Mouse (Mus musculus) liver, embryonic 15.5 days (tissue): ENCODE results near the gene Gramd2. TPM values are rescaled to one million over a fixed set of nuclear protein-coding genes. Genes with fewer than 3 reads are reported as not detected.

Experiments
- ATAC-seq: fragments of 200-750 bp; cut with Nextera tagmentation; 2 replicates; pipeline ENCODE4 v1.8.0; 2017; ENCODE audit warnings: moderate number of reproducible peaks, mild to moderate bottlenecking, moderate library complexity; ENCODE audit not compliant: insufficient read depth
- H3K27ac ChIP-seq: fragments of 300-500 bp; sonication (generic); replicated peaks from 2 replicates; pipeline ENCODE4 v1.5.1; 2015; ENCODE audit warnings: mild to moderate bottlenecking, inconsistent platforms
- H3K27me3 ChIP-seq: fragments of 300-500 bp; sonication (generic); 2 replicates; pipeline ENCODE4 v1.6.1; 2015; ENCODE audit warnings: mild to moderate bottlenecking, inconsistent platforms
- H3K36me3 ChIP-seq: fragments of 300-500 bp; sonication (generic); replicated peaks from 2 replicates; pipeline ENCODE4 v1.6.1; 2015; ENCODE audit warnings: moderate library complexity, mild to moderate bottlenecking, inconsistent platforms
- H3K4me1 ChIP-seq: fragments of 300-500 bp; sonication (generic); replicated peaks from 2 replicates; pipeline ENCODE4 v1.6.1; 2015; ENCODE audit warnings: inconsistent platforms
- H3K4me2 ChIP-seq: fragments of 300-500 bp; sonication (generic); 2 replicates; pipeline ENCODE4 v1.6.1; 2015; ENCODE audit warnings: moderate library complexity, mild to moderate bottlenecking, inconsistent platforms
- H3K4me3 ChIP-seq: fragments of 300-500 bp; sonication (generic); replicated peaks from 2 replicates; pipeline ENCODE4 v1.5.1; 2015; ENCODE audit warnings: mild to moderate bottlenecking, inconsistent platforms
- H3K9ac ChIP-seq: fragments of 300-500 bp; sonication (generic); 2 replicates; pipeline ENCODE4 v1.6.1; 2015; ENCODE audit warnings: moderate library complexity, mild to moderate bottlenecking, inconsistent platforms
- H3K9me3 ChIP-seq: fragments of 300-500 bp; sonication (generic); replicated peaks from 2 replicates; pipeline ENCODE4 v1.6.1; 2016; ENCODE audit warnings: inconsistent platforms
- WGBS: fragments of 180-500 bp; shearing (Covaris S2); methylation state at CpG from one replicate; pipeline ENCODE4 v1.1.7; 2015; ENCODE audit warnings: mixed read lengths; ENCODE audit not compliant: insufficient replicate concordance; 5-methylcytosine and 5-hydroxymethylcytosine counted together
- polyA plus RNA-seq: library from polyadenylated mRNA; unstranded; fragments of >200 nt; fragmentation: Nextera tagmentation; extraction: Ambion mirVana; gene quantifications from 2 replicates; pipeline ENCODE4 v1.2.1, GENCODE M21; 2015

Gene Gramd2
- polyA plus RNA-seq, 1 experiment from 2014 or later = 0.17 TPM

GRCm38 (mm10) chr9:59723096-59723657, 43.2 kb downstream of the Gramd2 start:
- peak; percentile 22; the same call in 1 of the 2 replicates for ATAC-seq
- Histone ChIP-seq H3K27ac (no peak overlapping the region), H3K36me3 (no peaks in the 10 kb centered on the region), H3K4me1 (peaks cover 4% of the 10 kb centered on the region; the same call in 1 of the 2 replicates), H3K9ac (no peak overlapping the region), H3K27me3 (peaks cover 36% of the 10 kb centered on the region), H3K4me2 (no peak overlapping the region), H3K4me3 (no peak overlapping the region), H3K9me3 (no peaks in the 10 kb centered on the region)
- 20% methylated on average over 10 of the region's 10 CpGs for WGBS

DNA sequence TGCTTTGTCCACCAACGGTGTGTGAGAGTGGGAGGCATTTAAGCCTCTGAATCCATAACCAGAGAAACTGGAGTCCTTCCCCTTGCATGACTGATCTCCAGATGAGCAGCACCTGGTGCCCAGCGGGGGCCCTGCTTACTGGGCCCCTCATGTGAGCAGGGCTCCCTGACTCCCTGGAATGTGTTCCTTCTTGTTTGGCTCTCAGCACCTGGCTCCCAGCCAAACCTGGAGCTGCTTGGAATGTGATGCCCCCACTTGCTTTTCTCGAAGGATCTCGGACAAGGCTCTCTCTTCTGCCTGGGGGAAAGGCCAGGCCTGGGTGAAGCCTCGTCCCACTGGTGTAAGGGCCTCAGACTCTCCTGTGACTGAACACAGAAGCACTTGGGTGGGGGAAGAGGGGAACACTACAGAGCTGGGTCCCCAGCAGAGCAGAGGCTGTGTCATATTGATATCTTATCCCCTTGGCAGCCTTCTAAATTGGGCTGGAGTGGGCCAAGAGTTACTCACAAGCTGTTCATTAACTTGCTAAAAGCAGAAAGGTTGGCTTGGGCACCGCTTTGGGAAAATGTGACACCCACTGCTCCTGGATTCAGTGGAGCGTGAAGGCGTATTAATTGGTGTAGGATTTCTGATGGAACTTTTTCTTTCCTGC, 44.0 kb downstream of the Gramd2 start:
- no peaks in the 10 kb centered on the region for H3K36me3 ChIP-seq
- 63% methylated on average over 8 of the region's 8 CpGs for WGBS
- peaks cover 4% of the 10 kb centered on the region; the same call in 1 of the 2 replicates for H3K4me1 ChIP-seq
- no peaks in the 10 kb centered on the region for H3K9me3 ChIP-seq
- no peak overlapping the region for H3K9ac ChIP-seq
- H3K27ac ChIP-seq = no peak overlapping the region
- peaks cover 36% of the 10 kb centered on the region for H3K27me3 ChIP-seq
- H3K4me2 ChIP-seq = no peak overlapping the region
- H3K4me3 ChIP-seq = no peak overlapping the region
- ATAC-seq = no peak

- Histone ChIP-seq H3K27ac (no peak overlapping the region), H3K9ac (no peak overlapping the region), H3K27me3 (peaks cover 36% of the 10 kb centered on the region), H3K4me3 (no peak overlapping the region), H3K9me3 (no peaks in the 10 kb centered on the region), H3K4me1 (peaks cover 4% of the 10 kb centered on the region; the same call in 1 of the 2 replicates), H3K36me3 (no peaks in the 10 kb centered on the region), H3K4me2 (no peak overlapping the region)
- ATAC-seq = no peak
- WGBS = 48% methylated on average over 10 of the region's 10 CpGs
These were observed 45.6 kb downstream of the Gramd2 start for GRCm38 (mm10) chr9:59725515-59725914.

DNA sequence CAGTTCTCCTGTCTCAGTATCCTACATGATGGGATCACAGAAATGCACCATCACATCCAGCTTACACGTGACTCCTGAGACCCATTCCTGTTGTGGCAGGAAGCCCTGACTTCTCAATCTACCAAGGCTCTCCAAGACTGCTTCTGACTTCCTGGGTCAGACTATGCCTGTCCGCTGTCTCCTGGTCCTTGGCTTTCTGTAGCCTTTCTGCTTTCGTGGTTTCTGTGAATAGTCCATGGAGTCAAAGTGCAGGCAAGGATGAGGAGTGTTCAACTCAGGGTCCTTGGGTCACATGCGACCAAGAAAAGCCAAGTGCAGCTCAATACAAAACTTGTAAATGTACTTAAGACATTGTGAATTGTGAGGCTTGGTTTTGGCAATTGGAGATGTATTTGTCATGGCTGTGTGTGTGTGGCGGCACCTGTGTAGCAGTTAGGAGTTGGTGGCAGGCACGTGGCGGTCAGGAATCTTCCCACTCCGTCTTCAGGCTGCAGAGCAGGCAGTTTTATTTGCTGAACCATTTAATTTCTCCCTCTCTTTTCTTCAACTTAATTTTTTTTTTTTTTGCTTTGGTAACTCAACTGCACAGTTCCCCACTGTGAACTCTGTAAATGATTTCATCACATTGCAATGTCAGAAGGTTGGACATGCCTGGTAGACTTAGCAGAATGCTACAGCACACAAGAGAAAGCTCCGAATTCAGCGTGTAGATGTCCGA, 47.8 kb downstream of the Gramd2 start:
- no peak overlapping the region for H3K4me2 ChIP-seq
- no peaks in the 10 kb centered on the region for H3K36me3 ChIP-seq
- H3K4me1 ChIP-seq = peaks cover 4% of the 10 kb centered on the region; the same call in 1 of the 2 replicates
- H3K9ac ChIP-seq = no peak overlapping the region
- H3K27ac ChIP-seq = no peak overlapping the region
- ATAC-seq = no peak
- peaks cover 26% of the 10 kb centered on the region for H3K27me3 ChIP-seq
- H3K4me3 ChIP-seq = no peak overlapping the region
- no peaks in the 10 kb centered on the region for H3K9me3 ChIP-seq
- 68% methylated on average over 11 of the region's 11 CpGs for WGBS

DNA sequence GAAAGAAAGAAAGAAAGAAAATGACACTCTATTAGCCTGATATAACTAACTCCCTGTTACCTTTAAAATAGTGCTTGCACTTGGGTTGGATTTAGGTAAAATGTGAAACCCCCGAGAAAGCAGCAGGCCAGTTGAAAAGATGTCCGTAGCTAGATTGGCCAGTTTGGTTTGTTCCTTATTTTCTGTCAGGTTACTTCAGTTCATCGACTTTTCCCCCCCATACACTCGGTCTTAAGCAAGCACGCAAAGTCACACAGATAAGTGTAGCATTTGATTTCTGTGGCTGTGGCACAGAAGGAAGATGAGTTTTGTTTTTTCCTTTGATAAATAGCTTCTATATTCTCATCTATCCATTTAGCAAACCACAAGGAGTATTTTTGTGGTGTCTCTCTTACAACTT, 51.2 kb downstream of the Gramd2 start:
- ATAC-seq = no peak

GRCm38 (mm10) chr9:59733075-59733474, 53.1 kb downstream of the Gramd2 start:
- Histone ChIP-seq H3K4me1 (peaks cover 6% of the 10 kb centered on the region), H3K4me3 (no peak overlapping the region), H3K27me3 (peaks cover 13% of the 10 kb centered on the region; the same call in 1 of the 2 replicates), H3K9ac (no peak overlapping the region), H3K36me3 (no peaks in the 10 kb centered on the region), H3K4me2 (no peak overlapping the region), H3K9me3 (no peaks in the 10 kb centered on the region), H3K27ac (no peak overlapping the region)
- WGBS = 66% methylated on average over 6 of the region's 6 CpGs
- no peak for ATAC-seq

More for the DNA sequence above, 51.2 kb downstream of the Gramd2 start:
- Histone ChIP-seq H3K9me3 (no peaks in the 10 kb centered on the region), H3K27ac (no peak overlapping the region), H3K4me3 (no peak overlapping the region), H3K9ac (no peak overlapping the region), H3K4me1 (peaks cover 6% of the 10 kb centered on the region), H3K27me3 (peaks cover 14% of the 10 kb centered on the region), H3K36me3 (no peaks in the 10 kb centered on the region), H3K4me2 (no peak overlapping the region)
- 67% methylated on average over 5 of the region's 5 CpGs for WGBS

DNA sequence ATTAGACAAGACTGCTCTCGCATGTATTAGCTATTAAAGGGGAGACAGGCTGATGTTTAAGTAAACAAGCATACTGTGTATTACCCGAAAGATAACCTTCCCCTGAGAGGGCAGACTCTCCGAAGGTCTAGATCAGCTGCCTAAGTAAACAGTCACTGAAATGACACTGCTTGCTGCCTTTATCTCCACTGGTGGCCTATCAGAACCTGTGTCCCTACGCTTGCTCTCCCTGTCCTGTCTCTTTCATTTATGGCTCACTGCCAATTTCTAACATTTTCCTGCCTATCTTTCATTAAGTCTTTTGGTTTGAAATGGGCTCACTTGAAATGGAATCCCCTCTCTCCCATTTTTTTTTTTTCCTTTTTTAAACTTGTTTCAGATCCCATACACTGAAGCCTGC, 55.5 kb downstream of the Gramd2 start:
- Histone ChIP-seq H3K9me3 (no peaks in the 10 kb centered on the region), H3K4me1 (peaks cover 6% of the 10 kb centered on the region), H3K4me3 (no peak overlapping the region), H3K4me2 (no peak overlapping the region), H3K27ac (no peak overlapping the region), H3K36me3 (no peaks in the 10 kb centered on the region), H3K27me3 (peaks cover 13% of the 10 kb centered on the region; the same call in 1 of the 2 replicates), H3K9ac (no peak overlapping the region)
- WGBS = 18% methylated on average over 4 of the region's 4 CpGs
- peak; percentile 76 for ATAC-seq

- H3K27ac ChIP-seq = no peak overlapping the region
- no peak overlapping the region for H3K4me2 ChIP-seq
- no peak overlapping the region for H3K9ac ChIP-seq
- WGBS = 82% methylated on average over 2 of the region's 2 CpGs
- peaks cover 12% of the 10 kb centered on the region for H3K4me1 ChIP-seq
- no peak overlapping the region for H3K4me3 ChIP-seq
- H3K9me3 ChIP-seq = no peaks in the 10 kb centered on the region
- ATAC-seq = no peak
- H3K27me3 ChIP-seq = 0 out of 2 replicates have a peak, but pooled peaks cover 3% of the 10 kb centered on the region
- H3K36me3 ChIP-seq = no peaks in the 10 kb centered on the region
These were observed 60.6 kb downstream of the Gramd2 start for GRCm38 (mm10) chr9:59740593-59740992.

DNA sequence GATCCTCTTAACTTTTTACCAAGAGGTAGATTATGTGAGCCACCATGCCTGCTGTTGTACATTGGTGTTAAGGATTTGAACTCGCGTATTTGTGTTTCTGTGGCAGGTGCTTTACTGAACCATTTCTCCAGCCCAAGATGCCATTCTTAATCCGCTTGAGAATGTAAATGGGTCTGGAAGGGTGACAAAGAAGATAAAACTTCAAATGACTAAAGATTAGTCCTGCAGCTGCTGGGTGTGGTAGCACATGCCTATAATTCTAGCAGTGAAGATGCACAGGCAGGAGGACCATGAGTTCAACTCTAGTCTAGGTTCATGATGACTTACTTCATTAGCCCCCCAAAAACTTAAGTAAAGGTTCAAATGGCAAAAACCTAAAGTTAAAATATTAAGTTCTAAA, 64.0 kb downstream of the Gramd2 start:
- Histone ChIP-seq H3K9me3 (no peaks in the 10 kb centered on the region), H3K4me1 (peaks cover 16% of the 10 kb centered on the region), H3K9ac (no peak overlapping the region), H3K36me3 (no peaks in the 10 kb centered on the region), H3K4me2 (no peak overlapping the region), H3K27me3 (no peaks in the 10 kb centered on the region), H3K4me3 (no peak overlapping the region), H3K27ac (0 out of 2 replicates have a peak overlapping the region, but pooled peaks have one; percentile 3)
- ATAC-seq = peak; percentile 49; the same call in 1 of the 2 replicates
- WGBS = 63% methylated on average over 3 of the region's 3 CpGs

DNA sequence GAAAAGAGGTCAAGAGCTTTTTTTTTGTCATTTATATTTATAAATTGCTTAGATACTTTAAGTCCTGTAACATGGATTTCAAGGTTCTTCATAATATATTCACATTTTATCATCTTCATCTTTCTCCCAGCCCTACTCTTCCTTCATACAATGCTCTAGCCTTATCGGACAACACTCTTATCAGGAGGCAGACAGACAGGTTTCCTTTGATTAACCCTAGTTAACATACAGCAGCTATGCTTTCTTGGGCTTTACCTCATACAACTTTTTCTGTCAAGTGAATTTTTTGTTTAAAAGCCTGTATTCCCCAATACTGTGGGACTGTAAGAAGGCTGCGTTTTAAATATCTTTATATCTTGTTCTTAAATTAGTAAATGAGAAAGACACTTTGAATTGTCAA, 68.4 kb downstream of the Gramd2 start:
- Histone ChIP-seq H3K27me3 (no peaks in the 10 kb centered on the region), H3K4me1 (peaks cover 35% of the 10 kb centered on the region), H3K4me2 (no peak overlapping the region), H3K9ac (no peak overlapping the region), H3K4me3 (no peak overlapping the region), H3K36me3 (no peaks in the 10 kb centered on the region), H3K27ac (no peak overlapping the region), H3K9me3 (no peaks in the 10 kb centered on the region)
- ATAC-seq = no peak
- 43% methylated on average over 2 of the region's 2 CpGs for WGBS

GRCm38 (mm10) chr9:59748969-59749368, 69.0 kb downstream of the Gramd2 start:
- WGBS = 74% methylated on average over 11 of the region's 11 CpGs
- Histone ChIP-seq H3K4me2 (0 out of 2 replicates have a peak overlapping the region, but pooled peaks have one; percentile 1), H3K4me1 (peaks cover 31% of the 10 kb centered on the region), H3K36me3 (no peaks in the 10 kb centered on the region), H3K4me3 (0 out of 2 replicates have a peak overlapping the region, but pooled peaks have one; percentile 89), H3K9ac (no peak overlapping the region), H3K27me3 (no peaks in the 10 kb centered on the region), H3K9me3 (no peaks in the 10 kb centered on the region), H3K27ac (0 out of 2 replicates have a peak overlapping the region, but pooled peaks have one; percentile 6)
- no peak for ATAC-seq
